Mouse (Mus musculus): Measurements from ENCODE around the gene Stxbp3.
"Not testable (repeated sequence)": the region's sequence is repeated elsewhere in the genome, so short reads cannot be mapped to it uniquely, and the experiment has no call there.

Gene Stxbp3

DNA sequence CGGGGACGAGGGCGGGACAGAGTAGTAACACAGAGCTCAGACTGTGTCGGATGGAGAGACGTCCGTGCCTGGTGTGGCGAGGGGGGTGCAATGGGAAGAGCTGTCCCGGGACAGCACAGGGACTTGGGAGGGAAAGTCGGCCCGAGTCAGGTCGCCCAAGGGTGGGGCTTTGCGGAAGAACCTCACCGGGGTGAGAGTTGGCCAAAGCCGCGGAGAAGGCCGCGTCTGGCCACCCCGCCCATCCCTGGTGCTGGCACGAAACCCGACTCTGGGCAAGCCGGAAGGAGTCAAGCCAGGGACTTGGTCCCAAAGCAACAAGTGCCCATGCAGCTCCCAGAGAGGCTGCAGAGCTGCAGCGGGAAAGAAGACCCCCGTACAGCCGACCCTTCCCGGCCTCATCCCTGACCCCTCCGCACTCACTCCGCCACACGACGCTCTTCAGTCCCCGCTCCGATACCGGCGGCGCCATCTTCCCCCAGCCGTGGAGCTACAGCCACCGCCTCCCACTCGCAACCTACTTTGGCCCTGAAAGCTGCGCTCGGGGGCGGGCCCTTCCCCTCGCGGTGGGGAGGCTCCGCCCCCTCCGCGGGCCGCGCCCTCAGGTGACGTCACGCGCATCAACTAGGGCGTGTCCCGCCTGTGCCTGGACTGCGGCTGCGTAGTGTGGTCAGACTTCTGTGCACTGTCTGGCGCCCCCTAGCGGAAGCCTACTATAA is at the start of gene Stxbp3:
TSS of gene Stxbp3 (minus strand) at position 527 of the 716 bp plus-strand sequence.
- DNase-seq (ENCODE audit: extremely low spot score), result peak; percentile 97

DNA sequence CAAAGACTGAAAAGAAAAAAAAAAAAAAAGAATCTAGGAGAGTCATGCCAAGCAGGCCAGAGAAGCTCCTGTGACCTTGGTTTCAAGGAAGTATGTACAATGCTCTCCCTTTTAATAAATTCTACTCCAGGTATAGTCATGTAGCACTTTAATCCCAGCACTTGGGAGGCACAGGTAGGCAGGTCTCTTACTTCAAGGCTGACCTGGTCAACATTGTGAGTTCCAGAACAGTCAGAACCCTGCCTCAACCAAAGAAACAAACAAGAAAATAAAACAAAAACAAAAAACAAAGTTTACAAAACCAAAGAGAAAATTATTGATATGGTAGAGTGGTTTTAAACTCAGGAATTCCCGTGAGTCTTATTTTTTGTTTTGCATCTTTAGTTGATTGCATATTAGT is 49.6 kb upstream of the Stxbp3 start, which contains the start of gene Fndc7:
TSS of gene Fndc7 (minus strand) at position 101 of the 400 bp plus-strand sequence.
- DNase-seq (ENCODE audit: extremely low spot score), result no peak

DNA sequence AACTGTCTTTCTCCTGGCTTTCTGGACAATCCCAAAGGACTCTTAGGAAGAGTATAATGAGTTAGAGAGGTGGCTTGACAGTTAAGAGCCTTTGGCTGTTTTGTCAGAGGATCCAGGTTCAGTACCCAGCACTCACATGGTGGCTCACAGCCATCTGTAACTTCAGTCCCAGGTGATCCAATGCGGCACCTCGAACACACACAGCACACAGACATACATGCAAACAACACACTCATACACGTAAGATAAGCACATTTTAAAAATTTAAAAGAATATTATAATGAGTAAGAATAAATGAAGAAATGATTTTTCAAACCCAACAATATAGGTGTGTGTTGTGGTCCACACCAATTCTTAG is 47.3 kb upstream of the Stxbp3 start:
- no peak for DNase-seq (ENCODE audit: extremely low spot score)

GRCm38 (mm10) chr3:108886934-108887617 is 46.8 kb upstream of the Stxbp3 start:
- DNase-seq (ENCODE audit: extremely low spot score), result no peak

DNA sequence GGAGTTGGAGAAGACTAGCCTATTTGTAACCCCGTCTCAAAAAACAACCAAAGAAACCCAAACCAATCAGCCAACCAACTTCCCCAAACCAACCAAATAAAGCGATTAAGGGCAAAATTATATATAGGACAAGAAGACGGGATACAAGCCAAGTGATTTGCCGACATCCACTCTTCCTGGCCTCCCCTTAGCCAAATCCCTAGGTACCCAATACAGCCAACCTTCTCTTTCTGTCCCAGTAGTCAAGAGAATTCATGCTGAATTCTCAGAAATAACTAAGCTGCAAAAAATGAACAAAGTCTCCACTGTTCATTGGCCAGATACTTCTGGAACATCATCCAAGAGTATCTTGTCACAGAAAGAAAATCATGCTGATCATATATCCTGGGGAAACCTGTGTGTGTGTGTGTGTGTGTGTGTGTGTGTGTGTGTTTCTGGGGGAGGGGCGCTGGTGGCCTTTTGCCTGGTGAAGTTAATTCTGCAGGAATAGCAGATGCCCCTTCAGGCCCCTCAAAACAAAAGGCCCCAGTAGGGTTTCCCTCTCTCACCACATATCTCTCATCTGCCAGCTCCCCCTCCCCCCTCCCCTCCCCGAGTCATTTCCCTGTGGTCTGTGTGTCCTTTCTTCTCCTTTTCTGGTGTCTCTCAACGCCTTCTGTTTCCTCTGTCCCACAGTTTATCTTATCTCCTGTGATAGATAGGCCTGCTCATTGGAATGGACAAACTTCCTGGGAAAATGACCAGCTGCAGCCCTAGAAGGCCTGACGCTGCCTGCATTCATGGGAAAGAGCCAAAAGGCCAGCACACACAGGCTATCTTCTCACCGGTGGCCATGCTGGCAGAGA is 45.6 kb upstream of the Stxbp3 start:
- DNase-seq (ENCODE audit: extremely low spot score), result peak; percentile 64

DNA sequence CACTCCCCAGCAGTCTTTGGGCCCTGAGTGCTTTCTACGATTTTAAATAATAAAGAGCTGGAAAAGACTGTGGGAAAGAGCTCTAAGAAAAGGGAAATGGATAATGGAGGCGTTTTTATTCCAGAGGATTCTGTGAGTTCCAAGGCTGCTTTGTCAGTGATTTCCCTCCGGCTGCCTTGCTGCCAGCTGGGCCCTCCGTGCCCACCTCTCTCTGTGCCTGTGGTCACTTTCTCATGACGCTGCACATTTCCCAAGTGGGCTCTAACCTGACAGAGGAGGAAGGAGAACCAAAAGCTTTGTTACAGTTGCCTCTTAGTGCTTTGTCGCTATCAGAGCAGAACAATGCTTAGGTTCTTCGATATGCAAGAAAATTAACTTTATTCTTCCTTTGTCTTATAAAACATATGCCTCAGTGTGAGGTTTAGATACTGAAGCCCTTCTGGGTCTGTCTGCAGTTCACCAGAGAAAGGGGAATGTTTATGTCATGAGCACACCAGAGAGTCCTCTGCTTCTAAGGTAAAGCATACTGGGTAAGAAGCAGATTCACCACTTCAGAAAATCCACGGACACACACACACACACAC is 44.5 kb upstream of the Stxbp3 start:
- DNase-seq (ENCODE audit: extremely low spot score), result no peak

DNA sequence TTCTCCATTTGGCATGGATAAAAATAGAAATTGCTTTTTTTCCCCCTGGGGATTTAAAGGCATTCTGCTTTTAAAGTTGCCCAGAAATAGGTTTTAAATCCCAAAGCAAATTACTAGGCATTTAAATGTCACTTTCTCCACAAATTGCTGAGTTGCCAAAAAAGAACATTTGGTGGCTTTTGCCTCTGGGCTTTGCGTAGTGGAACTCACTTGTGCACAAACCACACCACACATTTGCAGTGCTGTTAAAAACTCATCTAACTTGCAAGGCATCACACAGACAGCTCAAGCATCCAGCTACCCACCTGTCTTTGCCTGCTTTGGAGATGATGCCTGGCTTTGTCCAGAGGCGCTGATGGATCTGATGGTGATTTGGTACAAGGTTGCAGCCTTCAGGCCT is 42.7 kb upstream of the Stxbp3 start:
- no peak for DNase-seq (ENCODE audit: extremely low spot score)

GRCm38 (mm10) chr3:108881873-108882272 is 41.5 kb upstream of the Stxbp3 start:
- not testable (repeated sequence) for DNase-seq (ENCODE audit: extremely low spot score)

DNA sequence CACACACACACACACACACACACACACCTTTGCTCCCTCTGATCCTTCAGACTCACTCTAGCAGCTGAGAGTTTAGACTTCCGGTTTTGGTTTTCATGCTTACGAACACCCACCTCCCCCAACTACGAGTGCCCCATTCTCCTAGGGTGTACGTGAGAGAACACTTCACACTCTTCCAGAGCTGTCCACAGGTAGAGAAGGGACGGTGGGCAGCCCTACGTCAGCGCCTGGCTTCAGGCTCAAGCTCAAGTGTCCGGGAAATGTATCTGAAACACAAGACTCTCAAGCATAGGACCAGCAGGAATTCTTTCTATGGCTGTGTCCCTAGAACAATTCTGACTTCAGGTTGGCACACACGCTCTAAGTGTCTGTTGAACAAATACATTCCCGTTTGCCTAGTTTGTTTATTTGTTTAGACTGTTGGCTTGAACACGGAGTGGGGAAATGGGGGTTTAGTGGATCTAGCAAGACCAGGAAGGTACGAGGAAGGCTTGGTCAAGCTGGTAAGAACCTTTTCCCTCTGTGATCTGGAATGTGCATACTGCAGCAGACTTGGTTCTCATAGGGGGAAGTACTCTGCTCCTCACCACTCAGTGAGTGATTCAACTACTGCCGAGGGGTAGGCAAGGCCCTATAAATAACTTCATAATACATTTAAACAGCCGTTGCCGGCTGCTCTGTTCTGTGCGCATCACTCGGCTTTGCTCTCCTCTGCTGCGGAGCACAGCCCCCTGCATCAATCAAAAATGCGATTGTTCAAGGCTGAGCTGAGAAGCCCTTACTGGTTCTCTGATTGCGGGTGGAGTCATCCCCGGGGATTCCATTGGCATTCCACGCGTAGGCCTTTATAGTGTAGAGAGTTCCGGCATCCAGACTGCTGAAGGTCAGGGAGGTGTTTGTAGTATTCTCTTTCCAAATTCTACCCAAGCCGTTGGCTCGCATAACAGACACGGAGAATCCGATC is 40.5 kb upstream of the Stxbp3 start:
- no peak for DNase-seq (ENCODE audit: extremely low spot score)

DNA sequence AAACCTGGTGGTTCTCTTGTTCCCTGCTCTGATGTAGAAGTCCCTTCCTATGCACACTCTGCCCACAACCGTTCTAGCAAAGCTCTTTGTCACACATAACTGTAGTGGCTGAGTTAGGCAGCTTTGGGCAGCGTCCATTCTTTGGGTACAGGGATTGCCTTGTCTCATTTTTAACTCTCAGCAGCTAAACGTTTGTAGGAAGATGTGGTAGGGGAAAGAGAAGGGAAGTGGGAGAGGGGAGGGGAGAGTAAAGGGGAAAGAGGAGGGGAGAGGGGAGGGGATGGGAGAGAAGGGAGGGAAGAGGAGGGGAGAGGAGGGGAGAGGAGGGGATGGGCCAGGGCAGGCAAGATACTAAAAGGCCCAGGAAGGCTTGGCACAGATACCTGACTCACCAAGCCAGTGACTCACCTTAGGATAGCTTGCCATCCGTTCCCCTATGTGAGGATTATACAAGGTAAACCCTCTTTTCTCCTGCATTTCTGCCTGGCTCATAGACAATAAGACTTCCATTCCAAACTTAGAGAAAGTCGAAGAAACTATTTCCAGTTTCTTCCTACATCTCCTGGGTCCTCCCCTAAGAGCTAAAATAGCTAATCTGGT is 39.6 kb upstream of the Stxbp3 start:
- no peak for DNase-seq (ENCODE audit: extremely low spot score)

GRCm38 (mm10) chr3:108879129-108879528 is 38.8 kb upstream of the Stxbp3 start:
- no peak for DNase-seq (ENCODE audit: extremely low spot score)

- no peak for DNase-seq (ENCODE audit: extremely low spot score)
Observed at GRCm38 (mm10) chr3:108870631-108871030, 30.3 kb upstream of the Stxbp3 start.

DNA sequence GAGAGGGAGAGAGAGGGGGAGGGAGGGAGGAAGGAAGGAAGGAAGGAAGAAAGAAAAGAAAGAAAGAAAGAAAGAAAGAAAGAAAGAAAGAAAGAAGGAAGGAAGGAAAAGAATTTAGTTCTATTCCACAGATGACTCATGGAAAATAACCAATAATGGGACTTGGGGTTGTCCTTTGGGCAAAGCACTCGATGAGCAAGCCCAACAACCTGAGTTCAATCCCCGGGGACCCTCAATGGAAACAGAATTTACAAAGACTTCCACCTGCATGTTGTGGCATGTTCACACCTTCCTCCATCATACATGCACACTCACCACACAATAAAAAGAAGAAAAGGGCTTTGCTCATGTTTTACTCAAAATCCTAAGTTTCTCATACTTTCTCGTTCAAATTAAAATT is 27.1 kb upstream of the Stxbp3 start:
- DNase-seq (ENCODE audit: extremely low spot score), result no peak

DNA sequence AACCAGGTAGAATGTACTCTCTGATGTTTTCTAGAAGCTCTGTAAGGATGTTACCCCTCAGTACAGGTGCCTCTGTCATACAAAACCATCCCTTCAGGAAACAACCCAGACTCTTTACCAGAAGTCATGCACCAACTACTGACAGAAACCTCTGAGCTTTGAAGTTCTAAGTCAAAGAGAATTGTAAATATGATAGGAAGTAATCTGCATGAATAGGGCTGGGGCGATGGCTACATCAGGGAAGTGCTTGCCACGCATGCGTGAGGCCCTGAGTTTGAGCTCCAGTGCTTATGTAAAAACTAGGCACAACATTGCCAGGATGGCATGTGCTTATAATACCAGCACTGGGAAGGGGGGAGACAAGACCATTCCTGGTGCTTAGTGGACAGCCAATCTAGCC is 25.4 kb upstream of the Stxbp3 start:
- no peak for DNase-seq (ENCODE audit: extremely low spot score)

GRCm38 (mm10) chr3:108865129-108865528 is 24.8 kb upstream of the Stxbp3 start:
- DNase-seq (ENCODE audit: extremely low spot score), result no peak

DNA sequence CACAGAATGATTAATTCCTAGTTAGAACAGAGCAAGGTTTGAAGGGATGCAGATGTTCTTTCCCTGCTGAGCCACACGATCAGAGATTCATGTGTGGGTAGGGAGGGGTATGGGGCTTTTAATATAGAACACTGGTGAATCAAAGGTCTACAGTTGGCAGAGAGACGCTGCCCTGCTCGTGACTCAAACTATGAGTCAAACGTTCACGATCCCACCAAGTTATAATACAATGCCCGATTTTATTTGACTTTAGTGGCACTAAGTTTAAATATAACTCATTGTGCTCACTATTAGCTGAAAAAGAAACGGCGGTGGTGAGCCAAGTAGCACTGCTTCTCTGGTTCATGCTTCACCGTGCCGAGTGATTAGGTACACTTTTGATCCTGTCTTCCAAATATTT is 22.8 kb upstream of the Stxbp3 start:
- DNase-seq (ENCODE audit: extremely low spot score), result no peak

DNA sequence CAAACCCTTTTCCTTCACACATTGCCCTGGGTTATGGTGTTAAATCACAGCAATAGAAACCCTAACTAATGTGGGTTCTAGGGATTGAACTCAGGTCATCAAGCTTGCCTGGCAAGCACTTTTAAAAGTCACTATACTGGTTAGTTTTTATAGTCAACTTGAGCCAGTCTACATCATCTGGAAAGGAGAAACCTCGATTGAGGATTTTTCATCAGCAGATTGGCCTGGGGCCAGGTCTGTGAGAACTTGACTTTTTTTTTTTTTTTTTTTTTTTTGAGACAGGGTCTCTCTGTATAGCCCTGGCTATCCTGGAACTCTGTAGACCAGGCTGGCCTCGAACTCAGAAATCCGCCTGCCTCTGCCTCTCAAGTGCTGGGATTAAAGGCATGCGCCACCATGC is 22.0 kb upstream of the Stxbp3 start:
- not testable (repeated sequence) for DNase-seq (ENCODE audit: extremely low spot score)

GRCm38 (mm10) chr3:108860786-108861185 is 20.5 kb upstream of the Stxbp3 start:
- DNase-seq (ENCODE audit: extremely low spot score), result no peak

- peak; percentile 38 for DNase-seq (ENCODE audit: extremely low spot score)
Observed at GRCm38 (mm10) chr3:108858231-108858770, 18.0 kb upstream of the Stxbp3 start.

GRCm38 (mm10) chr3:108857714-108858113 is 17.4 kb upstream of the Stxbp3 start:
- no peak for DNase-seq (ENCODE audit: extremely low spot score)
